Mouse (Mus musculus): ENCODE data around the gene Vmn1r2.
"Not testable (repeated sequence)": the region's sequence is repeated elsewhere in the genome, so short reads cannot be mapped to it uniquely, and the experiment has no call there.

The Vmn1r2 gene

DNA sequence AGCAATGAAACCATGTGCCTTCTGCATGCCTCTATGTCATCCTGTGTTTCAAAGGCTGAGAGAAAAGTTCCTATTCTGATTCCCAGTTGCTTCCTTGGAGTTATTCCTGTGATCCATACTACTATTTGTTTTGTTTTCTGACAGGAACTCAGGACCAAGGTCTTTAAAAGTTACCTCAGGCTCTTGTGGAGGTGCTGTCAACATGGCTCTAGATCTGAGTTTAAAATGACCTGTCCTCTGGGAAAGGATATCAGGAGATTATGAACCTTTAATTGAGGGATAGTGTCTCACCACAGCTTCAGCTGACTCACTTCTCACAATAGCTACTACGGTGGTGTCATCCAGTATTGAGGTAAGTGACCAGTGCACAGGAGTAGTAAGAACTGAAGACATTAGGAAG lies at the start of gene Vmn1r2:
TSS of gene Vmn1r2 (plus strand) at position 301 of the 400 bp plus-strand sequence.
- DNase-seq (ENCODE audit: extremely low spot score): not testable (repeated sequence)

DNA sequence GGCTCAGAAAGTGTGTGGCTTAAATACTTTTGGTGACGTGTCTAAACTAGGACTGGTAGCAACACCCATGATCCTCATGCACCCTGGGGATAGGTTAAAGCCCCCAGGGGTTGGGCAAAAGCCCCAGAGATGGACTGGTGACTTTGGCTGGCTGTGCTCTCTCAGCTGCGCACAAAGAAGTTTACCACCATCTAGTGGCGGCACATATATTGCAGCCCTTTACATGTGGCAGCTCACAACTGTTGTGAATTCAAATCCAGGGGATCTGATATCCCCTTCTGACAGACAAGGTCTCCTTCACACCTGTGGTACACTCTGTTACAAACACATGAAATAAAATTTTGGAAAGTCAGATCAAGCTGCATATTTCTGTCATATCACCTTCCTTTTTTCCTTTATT lies 19.2 kb upstream of the Vmn1r2 start:
- DNase-seq (ENCODE audit: extremely low spot score): not testable (repeated sequence)

DNA sequence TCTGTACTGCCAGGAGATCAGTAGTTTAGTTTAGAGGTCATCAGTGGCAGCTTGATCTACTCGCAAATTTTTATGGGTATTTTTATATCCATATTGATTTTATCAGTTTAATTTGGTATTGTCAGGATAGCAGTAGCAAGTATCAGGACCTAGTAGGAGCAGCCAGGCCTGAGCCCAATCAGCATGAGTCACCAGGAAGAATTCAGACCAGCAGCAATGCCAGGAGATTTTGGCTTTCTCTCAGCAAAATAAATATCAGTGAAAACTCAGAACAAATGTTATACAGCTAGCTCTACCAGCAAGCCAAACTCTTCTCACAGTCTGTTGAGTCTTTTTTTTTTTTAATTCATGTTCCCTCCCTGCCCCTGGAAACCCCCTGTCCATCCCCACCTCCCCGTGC lies 13.8 kb upstream of the Vmn1r2 start:
- not testable (repeated sequence) for DNase-seq (ENCODE audit: extremely low spot score)

DNA sequence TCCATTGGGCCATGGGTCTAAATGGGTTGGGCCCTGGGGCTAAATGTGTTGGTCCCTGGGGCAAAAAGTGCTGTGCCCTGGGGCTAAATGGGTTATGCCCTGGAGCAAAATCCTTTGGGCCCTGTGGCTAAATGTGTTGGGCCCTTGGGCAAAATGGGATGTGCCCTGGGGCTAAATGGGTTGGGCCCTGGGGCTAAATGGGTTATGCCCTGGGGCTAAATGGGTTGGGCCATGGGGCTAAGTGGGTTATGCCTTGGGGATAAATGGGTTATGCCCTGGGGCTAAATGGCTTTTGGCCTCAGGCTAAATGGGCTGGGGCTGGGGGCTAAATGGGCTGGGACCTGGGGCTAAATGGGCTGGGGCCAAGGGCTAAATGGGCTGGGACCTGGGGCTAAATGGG lies 2.7 kb upstream of the Vmn1r2 start:
- not testable (repeated sequence) for DNase-seq (ENCODE audit: extremely low spot score)

DNA sequence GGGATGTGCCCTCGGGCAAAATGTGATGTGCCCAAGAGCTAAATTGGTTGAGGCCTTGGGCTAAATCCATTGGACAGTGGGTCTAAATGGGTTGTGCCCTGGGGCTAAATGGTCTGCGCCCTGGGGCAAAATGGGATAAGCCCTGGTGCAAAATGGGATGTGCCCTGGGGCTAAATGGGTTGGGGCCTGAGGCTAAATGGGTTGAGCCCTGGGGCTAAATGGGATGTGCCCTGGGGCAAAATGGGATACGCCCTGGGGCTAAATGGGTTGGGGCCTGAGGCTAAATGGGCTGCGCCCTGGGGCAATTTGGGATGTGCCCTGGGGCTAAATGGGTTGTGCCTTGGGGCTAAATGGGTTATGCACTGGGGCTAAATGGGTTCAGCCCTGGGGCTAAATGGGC lies 2.1 kb upstream of the Vmn1r2 start:
- no peak for DNase-seq (ENCODE audit: extremely low spot score)

DNA sequence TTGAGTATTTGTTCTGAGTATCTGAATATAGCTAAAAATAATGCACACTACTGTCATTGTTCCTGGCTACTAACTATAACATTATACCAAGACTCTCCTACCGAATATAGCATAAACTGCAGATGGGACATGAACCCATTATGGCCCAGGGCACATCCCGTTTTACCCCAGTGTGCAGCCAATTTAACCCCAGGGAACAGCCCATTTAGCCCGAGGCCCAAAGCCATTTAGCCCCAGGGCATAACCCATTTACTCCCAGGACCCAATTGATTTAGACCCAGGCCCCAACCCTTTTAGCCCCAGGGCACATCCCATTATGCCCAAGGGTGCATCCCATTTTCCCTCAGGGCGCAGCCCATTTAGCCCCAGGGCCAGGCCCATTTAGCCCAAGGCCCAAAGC lies 7.5 kb downstream of the Vmn1r2 start:
- DNase-seq (ENCODE audit: extremely low spot score): not testable (repeated sequence)

DNA sequence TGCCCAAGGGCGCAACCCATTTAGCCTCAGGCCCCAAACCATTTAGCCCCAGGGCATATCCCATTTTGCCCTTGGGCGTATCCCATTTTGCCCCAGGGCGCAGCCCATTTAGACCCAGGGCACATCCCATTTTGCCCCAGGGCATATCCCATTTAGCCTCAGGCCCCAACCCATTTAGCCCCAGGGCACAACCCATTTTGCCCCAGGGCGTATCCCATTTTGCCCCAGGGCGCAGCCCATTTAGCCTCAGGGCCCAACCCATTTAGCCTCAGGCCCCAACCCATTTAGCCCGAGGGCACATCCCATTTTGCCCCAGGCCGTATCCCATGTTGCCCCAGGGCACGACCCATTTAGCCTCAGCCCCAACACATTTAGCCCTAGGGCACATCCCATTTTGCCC lies 8.6 kb downstream of the Vmn1r2 start:
- DNase-seq (ENCODE audit: extremely low spot score): not testable (repeated sequence)

DNA sequence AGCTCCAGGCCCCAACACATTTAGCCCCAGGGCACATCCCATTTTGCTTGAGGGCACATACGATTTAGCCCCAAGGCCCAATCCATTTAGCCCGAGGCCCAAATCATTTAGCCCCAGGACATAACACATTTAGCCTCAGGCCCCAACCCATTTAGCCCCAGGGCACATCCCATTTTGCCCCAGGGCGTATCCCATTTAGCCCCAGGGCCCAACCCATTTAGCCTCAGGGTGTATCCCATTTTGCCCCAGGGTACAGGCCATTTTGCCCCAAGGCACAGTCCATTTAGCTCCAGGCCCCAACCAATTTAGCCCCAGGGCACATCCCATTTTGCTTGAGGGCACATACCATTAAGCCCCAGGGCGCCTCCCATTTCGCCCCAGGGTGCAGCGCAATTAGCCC lies 9.1 kb downstream of the Vmn1r2 start:
- not testable (repeated sequence) for DNase-seq (ENCODE audit: extremely low spot score)

DNA sequence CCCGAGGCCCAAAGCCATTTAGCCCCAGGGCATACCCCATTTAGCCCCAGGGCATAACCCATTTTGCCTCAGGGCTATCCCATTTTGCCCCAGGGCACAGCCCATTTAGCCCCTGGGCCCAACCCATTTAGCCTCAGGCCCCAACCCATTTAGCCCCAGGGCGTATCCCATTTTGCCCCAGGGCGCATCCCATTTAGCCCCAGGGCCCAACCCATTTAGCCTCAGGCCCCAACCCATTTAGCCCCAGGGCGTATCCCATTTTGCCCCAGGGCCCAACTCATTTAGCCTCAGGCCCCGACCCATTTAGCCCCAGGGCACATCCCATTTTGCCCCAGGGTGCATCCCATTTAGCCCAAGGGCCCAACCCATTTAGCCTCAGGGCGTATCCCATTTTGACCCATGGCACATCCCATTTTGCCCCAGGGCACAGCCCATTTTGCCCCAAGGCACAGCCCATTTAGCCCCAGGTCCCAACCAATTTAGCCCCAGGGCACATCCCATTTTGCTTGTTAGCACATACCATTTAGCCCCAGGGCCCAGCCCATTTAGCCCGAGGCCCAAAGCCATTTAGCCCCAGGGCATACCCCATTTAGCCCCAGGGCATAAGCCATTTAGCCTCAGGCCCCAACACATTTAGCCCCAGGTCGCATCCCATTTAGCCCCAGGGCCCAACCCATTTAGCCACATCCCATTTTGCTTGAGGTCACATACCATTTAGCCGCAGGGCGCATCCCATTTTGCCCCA lies 9.8 kb downstream of the Vmn1r2 start:
- not testable (repeated sequence) for DNase-seq (ENCODE audit: extremely low spot score)

DNA sequence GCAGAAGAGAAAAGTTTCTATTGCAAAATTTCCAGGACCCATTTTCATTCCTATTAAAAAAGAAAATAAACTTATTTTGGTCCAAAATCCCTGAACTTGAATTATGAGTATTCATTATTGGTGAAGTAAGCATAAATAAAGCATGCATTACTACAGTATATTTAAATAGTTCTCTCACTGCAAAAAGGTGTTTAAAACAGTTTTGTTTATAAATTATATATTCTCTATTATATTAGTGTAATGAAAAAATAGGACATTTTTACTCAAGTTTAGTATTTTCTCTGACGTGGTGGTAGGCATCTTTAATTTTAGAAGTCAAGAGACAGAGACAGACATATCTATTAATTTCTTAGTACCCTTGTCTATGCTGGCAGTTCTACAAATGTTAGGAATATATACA lies 18.1 kb downstream of the Vmn1r2 start, which contains the start of gene Vmn1r3:
TSS of gene Vmn1r3 (minus strand) at position 101 of the 400 bp plus-strand sequence.
- not testable (repeated sequence) for DNase-seq (ENCODE audit: extremely low spot score)

DNA sequence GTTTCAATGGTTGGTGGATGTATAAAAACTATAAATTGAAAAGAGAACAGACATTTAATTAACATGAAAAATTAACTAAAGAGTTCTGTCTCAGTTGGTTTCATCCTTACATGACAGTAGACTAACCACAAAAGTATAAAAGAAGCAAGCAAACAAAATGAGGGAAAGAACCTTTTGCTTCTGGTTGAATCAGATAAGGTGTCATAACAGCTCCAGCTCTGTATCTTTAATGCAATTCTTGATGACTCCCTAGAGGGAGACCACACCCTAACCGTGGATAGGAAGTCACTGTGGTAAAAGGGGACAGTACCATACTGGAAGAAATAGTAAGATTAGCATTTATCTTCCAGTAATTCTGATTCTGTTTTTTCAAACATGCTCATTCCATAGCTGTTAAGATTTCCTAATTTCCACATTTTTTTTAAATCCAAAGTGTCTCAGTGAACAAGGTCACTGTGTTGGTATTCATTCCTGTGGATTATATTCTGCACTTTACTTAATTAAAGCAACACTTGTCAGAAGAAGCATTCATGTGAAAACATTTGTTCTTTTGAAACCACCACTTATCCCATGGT lies 42.6 kb downstream of the Vmn1r2 start:
- not testable (repeated sequence) for DNase-seq (ENCODE audit: extremely low spot score)

DNA sequence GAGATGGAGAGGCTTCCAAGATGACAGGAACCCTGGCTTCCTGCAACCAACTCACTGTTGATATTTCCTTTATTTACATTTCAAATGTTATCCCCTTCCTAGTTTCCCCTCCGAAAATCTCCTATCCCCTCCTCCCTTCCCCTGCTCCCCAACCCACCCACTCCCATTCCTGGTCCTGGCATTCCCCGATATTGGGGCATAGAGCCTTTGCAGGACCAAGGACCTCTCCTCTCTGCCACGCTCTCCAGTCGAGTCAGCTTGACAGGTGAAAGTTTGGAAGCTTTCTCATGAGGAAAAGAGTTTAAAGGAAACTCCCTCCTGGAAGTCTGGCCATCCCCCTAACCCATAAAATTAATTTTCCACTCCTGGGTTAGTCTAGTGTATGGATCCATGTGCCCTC lies 46.2 kb downstream of the Vmn1r2 start:
- DNase-seq (ENCODE audit: extremely low spot score): not testable (repeated sequence)

DNA sequence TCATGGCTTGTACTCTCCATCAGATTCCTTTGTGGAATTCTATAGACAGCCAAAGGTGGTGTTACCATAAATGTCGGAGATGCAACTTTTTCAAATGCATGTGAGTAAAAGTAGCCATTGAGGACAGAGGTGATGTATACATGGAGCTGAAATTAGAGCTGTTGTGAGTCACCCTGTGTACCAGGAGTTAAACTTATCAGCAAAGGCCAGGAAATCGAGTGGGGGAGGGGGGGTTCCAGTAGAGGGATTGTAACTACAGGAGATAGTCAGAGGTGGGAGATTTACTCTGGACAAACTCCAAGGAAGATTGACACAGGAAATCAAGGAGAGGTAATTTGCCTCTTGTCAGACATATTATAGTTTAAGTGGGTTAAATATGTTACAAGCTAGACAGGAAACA lies 49.3 kb downstream of the Vmn1r2 start:
- not testable (repeated sequence) for DNase-seq (ENCODE audit: extremely low spot score)
